Mouse (Mus musculus) E14TG2a.4 (cell line): ENCODE results near the gene Abcg8.

Source experiments
- H3K27me3 ChIP-seq: 2 replicates; pipeline ENCODE4 v1.6.1; 2014; ENCODE audit warnings: low read length, control low read depth; ENCODE audit not compliant: insufficient read depth
- H3K36me3 ChIP-seq: 2 replicates; pipeline ENCODE4 v1.6.1; 2014; ENCODE audit warnings: low read length, control low read depth; ENCODE audit not compliant: insufficient read depth
- H3K4me1 ChIP-seq: replicated peaks from 2 replicates; pipeline ENCODE4 v1.6.1; 2014; ENCODE audit warnings: low read depth, low read length, control low read depth
- H3K4me3 ChIP-seq: replicated peaks from 2 replicates; pipeline ENCODE4 v1.5.1; 2014; ENCODE audit warnings: mild to moderate bottlenecking, low read length
- H3K9me3 ChIP-seq: 2 replicates; pipeline ENCODE4 v1.6.1; 2014; ENCODE audit warnings: low read length, control low read depth
- CTCF ChIP-seq: conservative IDR thresholded peaks from 2 replicates; pipeline ENCODE4 v1.5.1; 2014; ENCODE audit warnings: low read length
- NANOG ChIP-seq: IDR thresholded peaks from 2 replicates; pipeline ENCODE4 v1.6.1; 2014; ENCODE audit warnings: borderline replicate concordance, low read length, mixed read lengths
- POU5F1 ChIP-seq: IDR thresholded peaks from 2 replicates; pipeline ENCODE4 v1.6.1; 2014; ENCODE audit warnings: low read length, borderline replicate concordance

Gene Abcg8

GRCm38 (mm10) chr17:84656653-84657421, 19.3 kb upstream of the Abcg8 start:
- Histone ChIP-seq H3K27me3 (no peaks in the 10 kb centered on the region), H3K4me3 (no peak overlapping the region), H3K4me1 (peaks cover 13% of the 10 kb centered on the region), H3K36me3 (no peaks in the 10 kb centered on the region), H3K9me3 (no peaks in the 10 kb centered on the region)
- TF ChIP-seq CTCF (no peak), NANOG (no peak), POU5F1 (no peak)

GRCm38 (mm10) chr17:84657422-84657732, 18.7 kb upstream of the Abcg8 start:
- TF ChIP-seq POU5F1 (no peak), CTCF (no peak), NANOG (no peak)
- peaks cover 13% of the 10 kb centered on the region for H3K4me1 ChIP-seq

GRCm38 (mm10) chr17:84657782-84658181, 18.3 kb upstream of the Abcg8 start:
- Histone ChIP-seq H3K9me3 (no peaks in the 10 kb centered on the region), H3K27me3 (no peaks in the 10 kb centered on the region), H3K36me3 (no peaks in the 10 kb centered on the region), H3K4me1 (peaks cover 13% of the 10 kb centered on the region), H3K4me3 (no peak overlapping the region)
- no peak for TF ChIP-seq NANOG
- no peak for TF ChIP-seq POU5F1
- no peak for TF ChIP-seq CTCF

More at GRCm38 (mm10) chr17:84657422-84657732, 18.7 kb upstream of the Abcg8 start:
- no peaks in the 10 kb centered on the region for H3K27me3 ChIP-seq
- no peaks in the 10 kb centered on the region for H3K9me3 ChIP-seq
- H3K36me3 ChIP-seq = no peaks in the 10 kb centered on the region
- no peak overlapping the region for H3K4me3 ChIP-seq

GRCm38 (mm10) chr17:84658195-84658594, 17.9 kb upstream of the Abcg8 start:
- no peaks in the 10 kb centered on the region for H3K27me3 ChIP-seq
- TF ChIP-seq POU5F1 (no peak), NANOG (no peak), CTCF (no peak)
- H3K4me3 ChIP-seq = no peak overlapping the region
- peaks cover 13% of the 10 kb centered on the region for H3K4me1 ChIP-seq
- no peaks in the 10 kb centered on the region for H3K36me3 ChIP-seq
- H3K9me3 ChIP-seq = no peaks in the 10 kb centered on the region

- Histone ChIP-seq H3K4me3 (no peak overlapping the region), H3K9me3 (no peaks in the 10 kb centered on the region)
- TF ChIP-seq CTCF = no peak
- no peak for TF ChIP-seq NANOG
- no peak for TF ChIP-seq POU5F1
Observed at GRCm38 (mm10) chr17:84658951-84659350, 17.2 kb upstream of the Abcg8 start.

GRCm38 (mm10) chr17:84665053-84665452, 11.0 kb upstream of the Abcg8 start:
- Histone ChIP-seq H3K36me3 (no peaks in the 10 kb centered on the region), H3K9me3 (no peaks in the 10 kb centered on the region), H3K27me3 (no peaks in the 10 kb centered on the region), H3K4me3 (no peak overlapping the region), H3K4me1 (no peaks in the 10 kb centered on the region)
- no peak for TF ChIP-seq POU5F1

More at GRCm38 (mm10) chr17:84658951-84659350, 17.2 kb upstream of the Abcg8 start:
- H3K36me3 ChIP-seq = no peaks in the 10 kb centered on the region
- no peaks in the 10 kb centered on the region for H3K27me3 ChIP-seq
- H3K4me1 ChIP-seq = peaks cover 13% of the 10 kb centered on the region

GRCm38 (mm10) chr17:84665691-84666090, 10.4 kb upstream of the Abcg8 start:
- no peak overlapping the region for H3K4me3 ChIP-seq
- H3K9me3 ChIP-seq = no peaks in the 10 kb centered on the region
- H3K36me3 ChIP-seq = no peaks in the 10 kb centered on the region
- no peaks in the 10 kb centered on the region for H3K4me1 ChIP-seq
- H3K27me3 ChIP-seq = no peaks in the 10 kb centered on the region
- TF ChIP-seq CTCF (no peak), POU5F1 (no peak), NANOG (no peak)

- H3K27me3 ChIP-seq = no peaks in the 10 kb centered on the region
- no peaks in the 10 kb centered on the region for H3K4me1 ChIP-seq
- no peaks in the 10 kb centered on the region for H3K9me3 ChIP-seq
- no peaks in the 10 kb centered on the region for H3K36me3 ChIP-seq
- TF ChIP-seq CTCF (no peak), POU5F1 (no peak), NANOG (no peak)
- H3K4me3 ChIP-seq = no peak overlapping the region
Observed at GRCm38 (mm10) chr17:84667848-84668247, 8.3 kb upstream of the Abcg8 start.
